14 mouse cellular contexts compared by ENCODE assay signal in the genomic region with DNA sequence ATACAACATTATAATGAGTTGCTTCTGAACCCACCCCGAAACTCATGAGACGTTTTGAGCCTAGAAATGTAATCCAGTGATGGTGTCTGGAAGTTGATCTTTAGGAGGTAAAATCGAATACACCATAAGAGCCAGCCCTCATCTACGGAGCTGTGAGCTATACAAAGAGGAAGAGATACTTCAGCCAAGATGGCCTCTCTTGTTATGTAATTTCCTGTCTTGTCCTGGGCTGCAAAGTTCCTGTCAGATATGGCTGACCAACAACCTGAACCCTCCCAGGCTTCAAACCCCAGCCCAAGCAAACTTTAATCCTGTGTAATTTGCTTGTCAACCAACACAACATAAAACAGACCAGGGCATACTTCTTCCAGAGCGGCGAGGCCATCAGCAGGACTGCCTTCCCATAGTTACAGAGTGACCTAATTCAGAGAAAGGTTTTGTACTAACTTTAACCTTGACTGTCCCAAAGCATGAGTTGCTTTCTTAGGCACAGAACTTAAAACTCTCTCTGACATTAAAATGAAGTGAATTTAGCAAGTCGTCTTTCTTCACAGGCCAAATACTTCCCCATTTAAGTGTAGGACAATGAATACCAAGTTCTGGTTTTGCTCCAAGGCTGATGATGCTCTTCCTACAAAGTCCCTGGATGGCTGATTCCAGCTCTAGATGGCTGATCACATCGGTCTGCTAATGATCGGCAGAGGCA.
DNase-seq lines count a peak whose midpoint lies in the region; ATAC-seq and TF ChIP-seq lines count a peak whose summit lies in the region.
"Had no signal": no experiment of that assay in that cellular context is flagged by ENCODE, and none has a peak within 500 bp of the region (broad histone marks: within the 10 kb centered on the region; RNA-seq: fewer than 3 reads in every experiment).

No protein-coding gene starts in this region.

- DNase-seq in heart, postnatal 36 days: no peak
- no peak for DNase-seq in lung, postnatal 14 days
- DNase-seq in right cerebral cortex, postnatal 36 days (ENCODE audit: low spot score in 2 of 2): no peak
- no peak for DNase-seq in stomach, postnatal 0 days (ENCODE audit: low spot score)
- DNase-seq: adrenal gland, postnatal 10 days; cerebellum, adult 11 months; heart, postnatal 14 days; right cerebral cortex, postnatal 4 days had no signal

- no peak overlapping the region for H3ac ChIP-seq in myocyte (ENCODE audit: control insufficient read depth, insufficient read length)

- H3K4me2 ChIP-seq in heart, embryonic 13.5 days: no peak overlapping the region
- no peak overlapping the region for H3K4me2 ChIP-seq in lung, embryonic 15.5 days
- peak overlapping the region; percentile 54 for H3K4me2 ChIP-seq in myocyte (ENCODE audit: low read depth)
- H3K4me2 ChIP-seq in stomach, postnatal 0 days (replicated peaks; ENCODE audit: low read depth): no peak overlapping the region
- H3K4me2 ChIP-seq: liver, embryonic 11.5 days had no signal

- 70% methylated on average over 9 of the region's 9 CpGs for WGBS in heart, embryonic 13.5 days
- 81% methylated on average over 9 of the region's 9 CpGs for WGBS in lung, embryonic 15.5 days
- WGBS in stomach, postnatal 0 days: 82% methylated on average over 9 of the region's 9 CpGs

- TF ChIP-seq CTCF in bone marrow macrophage, adult 2 months (IDR thresholded peaks at IDR 0.05; ENCODE audit: low read depth, low read length): no peak
- TF ChIP-seq CTCF in stomach, postnatal 0 days (IDR thresholded peaks at IDR 0.05; ENCODE audit: low read depth): no peak

- peaks cover 65% of the 10 kb centered on the region for H3K36me3 ChIP-seq in heart, embryonic 13.5 days
- H3K36me3 ChIP-seq in lung, embryonic 15.5 days: peaks cover 14% of the 10 kb centered on the region
- peaks cover 38% of the 10 kb centered on the region for H3K36me3 ChIP-seq in myocyte (ENCODE audit: control insufficient read depth, insufficient read depth)
- H3K36me3 ChIP-seq in stomach, postnatal 0 days (ENCODE audit: control insufficient read depth, insufficient read depth, low read length): peaks cover 12% of the 10 kb centered on the region; the same call in 1 of the 2 replicates

- peaks cover 31% of the 10 kb centered on the region for H3K4me1 ChIP-seq in heart, embryonic 13.5 days
- H3K4me1 ChIP-seq in lung, embryonic 15.5 days: no peaks in the 10 kb centered on the region
- peaks cover 14% of the 10 kb centered on the region for H3K4me1 ChIP-seq in bone marrow macrophage, adult 2 months (ENCODE audit: control insufficient read depth, insufficient read depth, low read length)
- H3K4me1 ChIP-seq in stomach, postnatal 0 days (replicated peaks; ENCODE audit: control insufficient read depth, insufficient read depth): no peaks in the 10 kb centered on the region

- intact Hi-C loops in heart, postnatal 36 days (cut with DNase I): no loop called here

- peak overlapping the region; percentile 64 for H3K27ac ChIP-seq in heart, embryonic 13.5 days (replicated peaks)
- 0 out of 2 replicates have a peak overlapping the region, but pooled peaks have one; percentile 21 for H3K27ac ChIP-seq in lung, embryonic 15.5 days
- H3K27ac ChIP-seq in bone marrow macrophage, adult 2 months (ENCODE audit: insufficient read depth, low read depth, low read length): peak overlapping the region; percentile 82
- H3K27ac ChIP-seq in stomach, postnatal 0 days (replicated peaks): no peak overlapping the region

- no peak overlapping the region for H3K4me3 ChIP-seq in heart, embryonic 13.5 days
- H3K4me3 ChIP-seq in lung, embryonic 15.5 days: no peak overlapping the region
- no peak overlapping the region for H3K4me3 ChIP-seq in bone marrow macrophage, adult 2 months (ENCODE audit: insufficient read depth, low read length)
- H3K4me3 ChIP-seq in myocyte: no peak overlapping the region
- H3K4me3 ChIP-seq in stomach, postnatal 0 days (ENCODE audit: low read depth, low read length): no peak overlapping the region
- H3K4me3 ChIP-seq: erythroblast, embryonic 14.5 days had no signal

- no peak for ATAC-seq in heart, embryonic 13.5 days (ENCODE audit: extremely low read depth, insufficient number of reproducible peaks, low FRiP score, low TSS enrichment)
- ATAC-seq in lung, embryonic 15.5 days (ENCODE audit: borderline replicate concordance, extremely low read depth, low FRiP score, low TSS enrichment): no peak
- no peak for ATAC-seq in stomach, postnatal 0 days (ENCODE audit: low FRiP score, low TSS enrichment)

- no peak overlapping the region for H3K9ac ChIP-seq in heart, embryonic 13.5 days
- no peak overlapping the region for H3K9ac ChIP-seq in lung, embryonic 15.5 days
- H3K9ac ChIP-seq in stomach, postnatal 0 days (ENCODE audit: low read length): no peak overlapping the region

- no peaks in the 10 kb centered on the region for H3K9me3 ChIP-seq in heart, embryonic 13.5 days
- H3K9me3 ChIP-seq in lung, embryonic 15.5 days: no peaks in the 10 kb centered on the region
- no peaks in the 10 kb centered on the region for H3K9me3 ChIP-seq in stomach, postnatal 0 days (ENCODE audit: control insufficient read depth, low read length)

- H3K27me3 ChIP-seq in heart, embryonic 13.5 days (replicated peaks): no peaks in the 10 kb centered on the region
- H3K27me3 ChIP-seq in lung, embryonic 15.5 days: no peaks in the 10 kb centered on the region
- H3K27me3 ChIP-seq in myocyte (ENCODE audit: control insufficient read depth, insufficient read depth, insufficient read length): no peaks in the 10 kb centered on the region
- H3K27me3 ChIP-seq in stomach, postnatal 0 days (ENCODE audit: control insufficient read depth, insufficient read depth, low read length): no peaks in the 10 kb centered on the region

- TF ChIP-seq EP300 in stomach, postnatal 0 days (optimal IDR thresholded peaks at IDR 0.05): no peak

- H3K79me2 ChIP-seq in myocyte (ENCODE audit: control insufficient read depth, insufficient read depth): no peaks in the 10 kb centered on the region

- TF ChIP-seq POLR2A in bone marrow macrophage, adult 2 months (IDR thresholded peaks at IDR 0.05; ENCODE audit: borderline replicate concordance, low read depth, low read length): no peak
- no peak for TF ChIP-seq POLR2A in myocyte (IDR thresholded peaks at IDR 0.05; ENCODE audit: insufficient read length, low read depth)

TF ChIP-seq in myocyte, 11 proteins besides CTCF, POLR2A, EP300 and RAD21:
- TF ChIP-seq TCF3 (IDR thresholded peaks at IDR 0.05; ENCODE audit: insufficient read length, low read depth) (no peak), USF1 (IDR thresholded peaks at IDR 0.05; ENCODE audit: low read depth) (no peak), SRF (IDR thresholded peaks at IDR 0.05; ENCODE audit: control insufficient read depth, insufficient read length, low read depth) (no peak), POLR2AphosphoS2 (IDR thresholded peaks at IDR 0.05; ENCODE audit: insufficient read length, low read depth) (no peak), MYOD1 (IDR thresholded peaks at IDR 0.05; ENCODE audit: control insufficient read depth in 1 of 3, insufficient read length in 2 of 3, low read depth in 2 of 3) (no peak), E2F4 (IDR thresholded peaks at IDR 0.05; ENCODE audit: insufficient read depth) (no peak), CEBPB (IDR thresholded peaks at IDR 0.05; ENCODE audit: insufficient read depth, poor library complexity, severe bottlenecking) (no peak), MYOG (IDR thresholded peaks at IDR 0.05; ENCODE audit: control insufficient read depth in 1 of 3, insufficient read depth in 1 of 3, insufficient read length in 2 of 3, low read depth in 2 of 3) (no peak), MAX (IDR thresholded peaks at IDR 0.05; ENCODE audit: low read depth) (no peak), TCF12 (IDR thresholded peaks at IDR 0.05; ENCODE audit: insufficient read depth, poor library complexity, severe bottlenecking) (no peak), REST (IDR thresholded peaks at IDR 0.05; ENCODE audit: insufficient read depth, insufficient read length) (no peak)
